24 mouse cellular contexts compared by ENCODE assay signal in the genomic region with DNA sequence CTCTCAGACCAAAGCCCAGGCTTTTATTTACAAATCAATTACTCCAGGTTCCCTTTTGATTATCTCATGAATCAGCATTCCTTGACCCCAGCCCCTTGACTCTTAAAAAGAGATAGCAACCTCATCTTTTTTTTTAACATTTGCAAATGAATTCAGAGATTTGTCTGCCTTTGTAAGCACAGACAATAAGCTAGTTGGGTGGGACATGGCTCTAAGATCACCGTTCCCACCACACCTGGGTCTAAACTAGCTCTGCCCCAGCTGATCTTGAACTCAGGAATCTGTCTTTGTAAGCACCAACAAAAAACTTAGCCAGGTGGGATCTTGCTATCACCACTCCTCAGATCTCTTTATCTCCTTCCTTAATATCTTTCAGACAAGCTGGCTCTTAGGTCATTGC. TPM values are rescaled to one million over a fixed set of nuclear protein-coding genes. Genes with fewer than 3 reads are reported as not detected.
"Had no signal": no experiment of that assay in that cellular context is flagged by ENCODE, and none has a peak within 500 bp of the region (broad histone marks: within the 10 kb centered on the region; RNA-seq: fewer than 3 reads in every experiment).

No protein-coding gene starts in this region.

- H3K36me3 ChIP-seq: midbrain, embryonic 10.5 days; midbrain, embryonic 12.5 days; neural tube, embryonic 13.5 days; neural tube, embryonic 15.5 days had no signal

- H3K27ac ChIP-seq: midbrain, embryonic 10.5 days; midbrain, embryonic 12.5 days; neural tube, embryonic 13.5 days; neural tube, embryonic 15.5 days had no signal

- H3K9ac ChIP-seq: lung, embryonic 14.5 days; midbrain, embryonic 12.5 days; neural tube, embryonic 13.5 days; neural tube, embryonic 15.5 days had no signal

- H3K4me3 ChIP-seq: midbrain, embryonic 10.5 days; midbrain, embryonic 12.5 days; myocyte; neural tube, embryonic 13.5 days; neural tube, embryonic 15.5 days had no signal

- H3K4me1 ChIP-seq: midbrain, embryonic 12.5 days had no signal

- H3K9me3 ChIP-seq: midbrain, embryonic 10.5 days; midbrain, embryonic 12.5 days; neural tube, embryonic 13.5 days; neural tube, embryonic 15.5 days had no signal

- H3K27me3 ChIP-seq: midbrain, embryonic 12.5 days; neural tube, embryonic 13.5 days; neural tube, embryonic 15.5 days had no signal

- DNase-seq: lung, adult 18-20 months; lung, embryonic 14.5 days; lung, postnatal 10 days; lung, postnatal 4 days; midbrain, embryonic 14.5 days; retina, postnatal 1 day; right cerebral cortex, adult 18-20 months; right cerebral cortex, postnatal 25 days; right cerebral cortex, postnatal 4 days; spleen, adult 18-20 months; thymus, adult 18-20 months; thymus, postnatal 14 days; thymus, postnatal 36 days had no signal

RNA-seq across cellular contexts. Expression of gene Casq2, which starts 18.9 kb away (rescaled TPM):
- total RNA-seq: megakaryocyte, adult 5-6 weeks; megakaryocyte-erythroid progenitor cell, adult 5-6 weeks had no signal
- polyA plus RNA-seq: midbrain, embryonic 10.5 days had no signal

RNA-seq across cellular contexts. Expression of gene Nhlh2, which starts 57.4 kb away (rescaled TPM):
- total RNA-seq: megakaryocyte, adult 5-6 weeks; megakaryocyte-erythroid progenitor cell, adult 5-6 weeks had no signal
- polyA plus RNA-seq: lung, embryonic 14.5 days; lung, embryonic 16.5 days; stomach, embryonic 14.5 days; stomach, embryonic 16.5 days; thymus, postnatal 0 days had no signal
